Mouse (Mus musculus): ENCODE data around the gene Kank2.

- TF ChIP-seq CTCF (IDR thresholded peaks at IDR 0.05; ENCODE audit: low read depth, low read length) (no peak), POLR2A (IDR thresholded peaks at IDR 0.05; ENCODE audit: insufficient read depth, low read length) (no peak), EP300 (IDR thresholded peaks at IDR 0.05; ENCODE audit: insufficient read depth, low read depth, low read length) (no peak)
Measured at GRCm38 (mm10) chr9:21806976-21807375, 8.4 kb upstream of the Kank2 start.

All from ES-Bruce4 (cell line).